In genomic region chr4:140547488-140547887, GRCm38 (mm10) we compare ENCODE assay signal across 9 mouse cellular contexts.
A peak's percentile ranks its signal among the peaks of the same experiment; 100 is the strongest.
DNase-seq lines count a peak whose midpoint lies in the region; ATAC-seq and TF ChIP-seq lines count a peak whose summit lies in the region.
"Had no signal": no experiment of that assay in that cellular context is flagged by ENCODE, and none has a peak within 500 bp of the region (broad histone marks: within the 10 kb centered on the region; RNA-seq: fewer than 3 reads in every experiment).

No protein-coding gene starts in this region.

- H3K27me3 ChIP-seq in intestine, embryonic 16.5 days (replicated peaks; ENCODE audit: control insufficient read depth, insufficient read depth, low read length): no peaks in the 10 kb centered on the region
- H3K27me3 ChIP-seq in liver, postnatal 0 days (ENCODE audit: insufficient read depth, low read length): no peaks in the 10 kb centered on the region
- H3K27me3 ChIP-seq in neural tube, embryonic 14.5 days (ENCODE audit: control insufficient read depth, insufficient read depth, low read length): no peaks in the 10 kb centered on the region
- H3K27me3 ChIP-seq: megakaryocyte, embryonic 14.5 days had no signal

- DNase-seq in right cerebral cortex, adult 18-20 months: peak; percentile 57
- DNase-seq in right cerebral cortex, postnatal 36 days (ENCODE audit: low spot score in 2 of 2): no peak
- peak; percentile 87 for DNase-seq in cerebellum, adult 8-10 months
- DNase-seq in liver, postnatal 0 days: peak; percentile 73
- peak; percentile 46 for DNase-seq in urinary bladder, adult 2 months (ENCODE audit: low spot score)

- WGBS in intestine, embryonic 16.5 days: 29% methylated on average over 7 of the region's 7 CpGs
- 31% methylated on average over 7 of the region's 7 CpGs for WGBS in liver, postnatal 0 days (ENCODE audit: insufficient replicate concordance)
- WGBS in neural tube, embryonic 14.5 days: 32% methylated on average over 7 of the region's 7 CpGs

- peaks cover 18% of the 10 kb centered on the region for H3K36me3 ChIP-seq in intestine, embryonic 16.5 days (ENCODE audit: control insufficient read depth, insufficient read depth, low read length)
- peaks cover 34% of the 10 kb centered on the region for H3K36me3 ChIP-seq in liver, postnatal 0 days (replicated peaks; ENCODE audit: insufficient read depth, low read length)
- H3K36me3 ChIP-seq in neural tube, embryonic 14.5 days (ENCODE audit: control insufficient read depth, insufficient read depth, low read length): peaks cover 31% of the 10 kb centered on the region

- H3K9me3 ChIP-seq in intestine, embryonic 16.5 days (ENCODE audit: control insufficient read depth, low read length): no peaks in the 10 kb centered on the region
- H3K9me3 ChIP-seq in liver, postnatal 0 days (ENCODE audit: low read length): no peaks in the 10 kb centered on the region
- H3K9me3 ChIP-seq in neural tube, embryonic 14.5 days (ENCODE audit: control insufficient read depth, low read length): no peaks in the 10 kb centered on the region

- TF ChIP-seq CTCF in liver, postnatal 0 days (IDR thresholded peaks at IDR 0.05; ENCODE audit: low read depth): peak; percentile 78

- no peak overlapping the region for H3K9ac ChIP-seq in intestine, embryonic 16.5 days (ENCODE audit: low read depth, low read length)
- H3K9ac ChIP-seq in liver, postnatal 0 days (replicated peaks): no peak overlapping the region
- no peak overlapping the region for H3K9ac ChIP-seq in neural tube, embryonic 14.5 days (replicated peaks; ENCODE audit: low read depth, low read length)

- H3K4me1 ChIP-seq in intestine, embryonic 16.5 days (ENCODE audit: control insufficient read depth, insufficient read depth, low read length): no peaks in the 10 kb centered on the region
- H3K4me1 ChIP-seq in liver, postnatal 0 days (ENCODE audit: insufficient read depth): no peaks in the 10 kb centered on the region
- 0 out of 2 replicates have a peak, but pooled peaks cover 9% of the 10 kb centered on the region for H3K4me1 ChIP-seq in neural tube, embryonic 14.5 days (ENCODE audit: control insufficient read depth, insufficient read depth, low read length)
- H3K4me1 ChIP-seq: megakaryocyte, embryonic 14.5 days had no signal

- H3K4me3 ChIP-seq in intestine, embryonic 16.5 days (ENCODE audit: low read length): no peak overlapping the region
- no peak overlapping the region for H3K4me3 ChIP-seq in liver, postnatal 0 days (ENCODE audit: low read depth, low read length)
- H3K4me3 ChIP-seq in neural tube, embryonic 14.5 days (ENCODE audit: low read depth, low read length): no peak overlapping the region
- H3K4me3 ChIP-seq: megakaryocyte, embryonic 14.5 days had no signal

- no peak overlapping the region for H3K27ac ChIP-seq in intestine, embryonic 16.5 days (ENCODE audit: low read length)
- H3K27ac ChIP-seq in liver, postnatal 0 days (ENCODE audit: low read depth): no peak overlapping the region
- no peak overlapping the region for H3K27ac ChIP-seq in neural tube, embryonic 14.5 days (ENCODE audit: low read depth, low read length)

- no peak for TF ChIP-seq EP300 in liver, postnatal 0 days (IDR thresholded peaks at IDR 0.05; ENCODE audit: low read depth)

- H3K4me2 ChIP-seq in intestine, embryonic 16.5 days (ENCODE audit: low read depth, low read length): no peak overlapping the region
- H3K4me2 ChIP-seq in liver, postnatal 0 days (ENCODE audit: low read depth, low read length): no peak overlapping the region
- no peak overlapping the region for H3K4me2 ChIP-seq in neural tube, embryonic 14.5 days (ENCODE audit: low read depth, low read length)

- peak; percentile 55; the same call in 1 of the 2 replicates for ATAC-seq in frontal cortex, adult (ENCODE audit: low TSS enrichment)
- ATAC-seq in intestine, embryonic 16.5 days: 0 out of 2 replicates have a peak, but pooled peaks have one; percentile 26
- ATAC-seq in liver, postnatal 0 days: peak; percentile 27; the same call in 1 of the 2 replicates
- peak; percentile 32; the same call in 1 of the 2 replicates for ATAC-seq in neural tube, embryonic 14.5 days (ENCODE audit: low read depth)

Comparison
In these comparisons a context has a peak if more than half of its experiments do, and no peak if none do; other contexts are left out.
1. DNase-seq: peak in right cerebral cortex, adult 18-20 months (single experiment), cerebellum, adult 8-10 months (single experiment), liver, postnatal 0 days (single experiment) and urinary bladder, adult 2 months (single experiment); none in right cerebral cortex, postnatal 36 days (0 of 2).
2. Peak in every context shown above with its lines, with median percentiles within 50 percentile points of each other: ATAC-seq.